Mouse (Mus musculus): ENCODE measurements around the gene Olfr385. TPM values are rescaled to one million over a fixed set of nuclear protein-coding genes. Genes with fewer than 3 reads are reported as not detected.
"Not testable (repeated sequence)": the region's sequence is repeated elsewhere in the genome, so short reads cannot be mapped to it uniquely, and the experiment has no call there.

Olfr385 gene
- polyA plus RNA-seq (2012; fragmentation: generic; extraction: Trizol) = not detected

DNA sequence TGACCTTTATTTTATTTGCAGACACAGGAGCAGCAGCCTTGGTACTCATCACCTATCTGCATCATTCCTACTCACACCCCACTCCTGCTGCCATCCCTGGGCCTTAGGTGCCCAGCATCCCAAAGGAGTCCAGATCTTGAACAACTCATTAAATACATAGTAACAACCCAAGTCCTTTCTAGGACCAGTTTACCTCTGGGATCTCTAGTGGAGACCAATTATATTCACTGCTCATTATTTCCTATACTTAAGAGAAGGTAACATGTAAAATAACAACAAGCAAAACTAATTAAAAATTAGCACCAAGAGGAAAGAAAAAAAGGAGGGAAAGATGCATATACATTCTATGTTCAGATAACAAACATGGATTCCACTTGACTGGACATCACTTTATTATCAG lies at the start of gene Olfr385:
Gene Olfr385 (minus strand): TSS at position 101 of the 400 bp plus-strand sequence.
- TF ChIP-seq REST (IDR thresholded peaks at IDR 0.05; ENCODE audit: insufficient read depth, insufficient read length) = no peak
- TF ChIP-seq USF1 (IDR thresholded peaks at IDR 0.05; ENCODE audit: low read depth) = no peak
- no peak for TF ChIP-seq TCF3 (IDR thresholded peaks at IDR 0.05; ENCODE audit: insufficient read length, low read depth)
- TF ChIP-seq MAX (IDR thresholded peaks at IDR 0.05; ENCODE audit: low read depth) = no peak
- no peak for TF ChIP-seq E2F4 (IDR thresholded peaks at IDR 0.05; ENCODE audit: insufficient read depth)
- no peak for TF ChIP-seq POLR2A (IDR thresholded peaks at IDR 0.05; ENCODE audit: insufficient read length, low read depth)
- TF ChIP-seq CEBPB (IDR thresholded peaks at IDR 0.05; ENCODE audit: insufficient read depth, poor library complexity, severe bottlenecking) = no peak
- TF ChIP-seq MYOD1 (IDR thresholded peaks at IDR 0.05; ENCODE audit: control insufficient read depth in 1 of 3, insufficient read length in 2 of 3, low read depth in 2 of 3) = no peak
- no peak for TF ChIP-seq SRF (IDR thresholded peaks at IDR 0.05; ENCODE audit: control insufficient read depth, insufficient read length, low read depth)
- TF ChIP-seq POLR2AphosphoS2 (IDR thresholded peaks at IDR 0.05; ENCODE audit: insufficient read length, low read depth) = no peak
- TF ChIP-seq TCF12 (IDR thresholded peaks at IDR 0.05; ENCODE audit: insufficient read depth, poor library complexity, severe bottlenecking) = no peak
- TF ChIP-seq MYOG (IDR thresholded peaks at IDR 0.05; ENCODE audit: control insufficient read depth in 1 of 3, insufficient read depth in 1 of 3, insufficient read length in 2 of 3, low read depth in 2 of 3) = no peak
- no peak within 1 kb of the TSS for H3K4me2 ChIP-seq (ENCODE audit: low read depth)
- H3ac ChIP-seq (ENCODE audit: control insufficient read depth, insufficient read length) = no peak within 1 kb of the TSS
- no peaks in the 10 kb centered on the region for H3K36me3 ChIP-seq (ENCODE audit: control insufficient read depth, insufficient read depth)
- no peaks in the 10 kb centered on the region for H3K27me3 ChIP-seq (ENCODE audit: control insufficient read depth, insufficient read depth, insufficient read length)
- H3K79me2 ChIP-seq (ENCODE audit: control insufficient read depth, insufficient read depth) = no peaks in the 10 kb centered on the region
- no peak within 1 kb of the TSS for H3K4me3 ChIP-seq

DNA sequence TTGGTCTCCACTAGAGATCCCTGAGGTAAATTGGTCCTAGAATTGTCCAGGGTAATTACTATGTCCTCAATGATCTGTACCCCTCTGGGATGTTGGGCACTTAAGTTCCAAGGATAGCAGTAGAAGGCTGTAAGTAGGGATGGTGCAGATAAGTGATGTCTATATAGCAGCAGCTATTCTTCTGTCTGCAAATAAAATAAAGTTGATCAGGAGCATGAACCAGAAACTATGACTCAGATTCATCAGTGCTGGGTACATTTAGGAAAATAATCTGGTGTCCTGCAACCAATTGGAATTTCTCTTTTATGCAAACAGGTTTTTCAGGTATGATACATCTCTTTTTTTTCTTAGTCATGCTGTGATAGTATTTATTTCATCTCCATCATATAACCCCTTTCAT lies 5.5 kb upstream of the Olfr385 start, which contains the start of gene Olfr384:
Gene Olfr384 (plus strand): TSS at position 301 of the 400 bp plus-strand sequence.
- no peak within 1 kb of the TSS for H3K4me2 ChIP-seq (ENCODE audit: low read depth)
- no peaks in the 10 kb centered on the region for H3K36me3 ChIP-seq (ENCODE audit: control insufficient read depth, insufficient read depth)
- no peaks in the 10 kb centered on the region for H3K27me3 ChIP-seq (ENCODE audit: control insufficient read depth, insufficient read depth, insufficient read length)
- no peak within 1 kb of the TSS for H3ac ChIP-seq (ENCODE audit: control insufficient read depth, insufficient read length)
- TF ChIP-seq MYOD1 (IDR thresholded peaks at IDR 0.05; ENCODE audit: control insufficient read depth in 1 of 3, insufficient read length in 2 of 3, low read depth in 2 of 3) (no peak), CEBPB (IDR thresholded peaks at IDR 0.05; ENCODE audit: insufficient read depth, poor library complexity, severe bottlenecking) (no peak), REST (IDR thresholded peaks at IDR 0.05; ENCODE audit: insufficient read depth, insufficient read length) (no peak), TCF12 (IDR thresholded peaks at IDR 0.05; ENCODE audit: insufficient read depth, poor library complexity, severe bottlenecking) (no peak), SRF (IDR thresholded peaks at IDR 0.05; ENCODE audit: control insufficient read depth, insufficient read length, low read depth) (no peak), MAX (IDR thresholded peaks at IDR 0.05; ENCODE audit: low read depth) (no peak), POLR2AphosphoS2 (IDR thresholded peaks at IDR 0.05; ENCODE audit: insufficient read length, low read depth) (no peak), E2F4 (IDR thresholded peaks at IDR 0.05; ENCODE audit: insufficient read depth) (no peak), TCF3 (IDR thresholded peaks at IDR 0.05; ENCODE audit: insufficient read length, low read depth) (no peak), POLR2A (IDR thresholded peaks at IDR 0.05; ENCODE audit: insufficient read length, low read depth) (no peak), USF1 (IDR thresholded peaks at IDR 0.05; ENCODE audit: low read depth) (no peak)
- H3K4me3 ChIP-seq = no peak within 1 kb of the TSS
- no peaks in the 10 kb centered on the region for H3K79me2 ChIP-seq (ENCODE audit: control insufficient read depth, insufficient read depth)

DNA sequence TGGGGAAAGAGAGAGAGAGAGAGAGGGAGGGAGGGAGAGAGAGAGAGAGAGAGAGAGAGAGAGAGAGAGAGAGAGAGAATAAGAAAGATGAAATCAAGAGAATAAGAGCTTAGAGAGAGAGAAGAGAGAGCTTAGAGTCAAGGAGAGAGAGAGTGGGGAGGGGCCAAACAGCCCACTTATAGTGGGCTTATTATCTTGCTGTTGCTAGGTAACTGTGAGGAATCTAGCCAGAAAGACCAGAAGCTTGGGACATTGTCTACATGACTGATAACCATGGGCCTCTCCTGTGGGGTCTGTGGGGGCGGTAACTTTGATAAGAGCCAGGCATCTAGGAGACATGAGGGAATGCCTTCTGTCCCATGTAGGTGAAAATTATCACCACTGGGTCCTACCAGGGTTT lies 9.6 kb downstream of the Olfr385 start:
- not testable (repeated sequence) for H3ac ChIP-seq (ENCODE audit: control insufficient read depth, insufficient read length); H3K4me3 ChIP-seq; H3K27me3 ChIP-seq (ENCODE audit: control insufficient read depth, insufficient read depth, insufficient read length); H3K36me3 ChIP-seq (ENCODE audit: control insufficient read depth, insufficient read depth); H3K4me2 ChIP-seq (ENCODE audit: low read depth); H3K79me2 ChIP-seq (ENCODE audit: control insufficient read depth, insufficient read depth)

DNA sequence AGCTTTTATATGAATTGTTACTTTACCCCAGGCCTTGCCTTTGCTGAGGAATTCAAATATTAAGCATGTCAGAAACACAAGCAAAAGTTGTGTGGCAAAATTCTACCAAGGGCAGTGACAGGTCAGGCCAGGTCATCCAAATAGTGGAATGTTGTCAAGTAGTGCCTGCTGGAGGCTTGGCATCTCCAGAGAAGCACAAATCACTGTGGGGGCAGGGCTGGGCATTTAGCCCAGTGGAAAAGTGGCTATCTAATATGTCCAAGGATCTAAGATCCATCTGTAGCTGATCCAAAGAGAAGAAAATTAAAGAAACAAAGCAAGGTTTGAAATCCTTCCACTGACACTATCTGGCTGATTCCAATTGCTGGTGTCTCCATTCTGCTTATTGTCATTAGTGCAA lies 12.9 kb downstream of the Olfr385 start:
- no peaks in the 10 kb centered on the region for H3K79me2 ChIP-seq (ENCODE audit: control insufficient read depth, insufficient read depth)
- TF ChIP-seq CEBPB (IDR thresholded peaks at IDR 0.05; ENCODE audit: insufficient read depth, poor library complexity, severe bottlenecking) (no peak), POLR2A (IDR thresholded peaks at IDR 0.05; ENCODE audit: insufficient read length, low read depth) (no peak), SRF (IDR thresholded peaks at IDR 0.05; ENCODE audit: control insufficient read depth, insufficient read length, low read depth) (no peak), TCF12 (IDR thresholded peaks at IDR 0.05; ENCODE audit: insufficient read depth, poor library complexity, severe bottlenecking) (no peak), E2F4 (IDR thresholded peaks at IDR 0.05; ENCODE audit: insufficient read depth) (no peak), TCF3 (IDR thresholded peaks at IDR 0.05; ENCODE audit: insufficient read length, low read depth) (no peak), MYOD1 (IDR thresholded peaks at IDR 0.05; ENCODE audit: control insufficient read depth in 1 of 3, insufficient read length in 2 of 3, low read depth in 2 of 3) (no peak), REST (IDR thresholded peaks at IDR 0.05; ENCODE audit: insufficient read depth, insufficient read length) (no peak)
- no peaks in the 10 kb centered on the region for H3K27me3 ChIP-seq (ENCODE audit: control insufficient read depth, insufficient read depth, insufficient read length)
- H3ac ChIP-seq (ENCODE audit: control insufficient read depth, insufficient read length) = no peak overlapping the region
- H3K36me3 ChIP-seq (ENCODE audit: control insufficient read depth, insufficient read depth) = no peaks in the 10 kb centered on the region
- H3K4me3 ChIP-seq = no peak overlapping the region
- H3K4me2 ChIP-seq (ENCODE audit: low read depth) = no peak overlapping the region

Other genes starting within 250 kb of the Olfr385 start
- not detected for gene Olfr20, start 242.2 kb downstream of the Olfr385 start, polyA plus RNA-seq (2012; fragmentation: generic; extraction: Trizol)
- gene Olfr376, start 221.8 kb downstream of the Olfr385 start, polyA plus RNA-seq (2012; fragmentation: generic; extraction: Trizol) = not detected
- gene Olfr1, start 193.4 kb downstream of the Olfr385 start, polyA plus RNA-seq (2012; fragmentation: generic; extraction: Trizol) = not detected
- not detected for gene Olfr378, start 164.5 kb downstream of the Olfr385 start, polyA plus RNA-seq (2012; fragmentation: generic; extraction: Trizol)
- not detected for gene Olfr380, start 135.5 kb downstream of the Olfr385 start, polyA plus RNA-seq (2012; fragmentation: generic; extraction: Trizol)
- not detected for gene Olfr381, start 101.4 kb downstream of the Olfr385 start, polyA plus RNA-seq (2012; fragmentation: generic; extraction: Trizol)
- gene Olfr382, start 75.8 kb downstream of the Olfr385 start, polyA plus RNA-seq (2012; fragmentation: generic; extraction: Trizol) = not detected
- not detected for gene Olfr384, start 5.6 kb upstream of the Olfr385 start, polyA plus RNA-seq (2012; fragmentation: generic; extraction: Trizol)
- gene Zfp735, start 95.8 kb upstream of the Olfr385 start, polyA plus RNA-seq (2012; fragmentation: generic; extraction: Trizol) = not detected
- not detected for gene Olfr389, start 187.7 kb upstream of the Olfr385 start, polyA plus RNA-seq (2012; fragmentation: generic; extraction: Trizol)
- not detected for gene Olfr390, start 190.0 kb upstream of the Olfr385 start, polyA plus RNA-seq (2012; fragmentation: generic; extraction: Trizol)
- gene Olfr391-ps, start 210.0 kb upstream of the Olfr385 start, polyA plus RNA-seq (2012; fragmentation: generic; extraction: Trizol) = not detected
- not detected for gene Olfr392, start 224.0 kb upstream of the Olfr385 start, polyA plus RNA-seq (2012; fragmentation: generic; extraction: Trizol)